Mouse (Mus musculus): Measurements from ENCODE around the gene Igf2bp2. TPM values are rescaled to one million over a fixed set of nuclear protein-coding genes. Genes with fewer than 3 reads are reported as not detected.

Gene Igf2bp2
- polyA plus RNA-seq, 1 experiment = 3.0 TPM

- Histone ChIP-seq H3K4me1 (ENCODE audit: control insufficient read depth, insufficient read depth, low read length) (no peaks in the 10 kb centered on the region), H3K4me3 (replicated peaks; ENCODE audit: control insufficient read depth, low read depth, low read length) (no peak overlapping the region), H3K27ac (ENCODE audit: control insufficient read depth, insufficient read depth, low read depth, low read length, poor library complexity) (no peak overlapping the region)
- TF ChIP-seq CTCF (IDR thresholded peaks at IDR 0.05; ENCODE audit: control insufficient read depth, insufficient read depth, low read length) = no peak
- TF ChIP-seq POLR2A (IDR thresholded peaks at IDR 0.05; ENCODE audit: borderline replicate concordance, control insufficient read depth, low read depth, low read length) = no peak
- WGBS = 92% methylated on average over 1 of the region's 1 CpGs
These were observed 53.1 kb downstream of the Igf2bp2 start for GRCm38 (mm10) chr16:22110036-22110435.

GRCm38 (mm10) chr16:22109159-22109558 lies 53.9 kb downstream of the Igf2bp2 start:
- WGBS = 76% methylated on average over 4 of the region's 4 CpGs
- Histone ChIP-seq H3K4me3 (replicated peaks; ENCODE audit: control insufficient read depth, low read depth, low read length) (no peak overlapping the region), H3K4me1 (ENCODE audit: control insufficient read depth, insufficient read depth, low read length) (no peaks in the 10 kb centered on the region), H3K27ac (ENCODE audit: control insufficient read depth, insufficient read depth, low read depth, low read length, poor library complexity) (no peak overlapping the region)
- no peak for TF ChIP-seq CTCF (IDR thresholded peaks at IDR 0.05; ENCODE audit: control insufficient read depth, insufficient read depth, low read length)
- TF ChIP-seq POLR2A (IDR thresholded peaks at IDR 0.05; ENCODE audit: borderline replicate concordance, control insufficient read depth, low read depth, low read length) = no peak

- H3K4me1 ChIP-seq (ENCODE audit: control insufficient read depth, insufficient read depth, low read length) = no peaks in the 10 kb centered on the region
- H3K4me3 ChIP-seq (replicated peaks; ENCODE audit: control insufficient read depth, low read depth, low read length) = no peak overlapping the region
- H3K27ac ChIP-seq (ENCODE audit: control insufficient read depth, insufficient read depth, low read depth, low read length, poor library complexity) = no peak overlapping the region
- 44% methylated on average over 7 of the region's 7 CpGs for WGBS
- TF ChIP-seq POLR2A (IDR thresholded peaks at IDR 0.05; ENCODE audit: borderline replicate concordance, control insufficient read depth, low read depth, low read length) (no peak), CTCF (IDR thresholded peaks at IDR 0.05; ENCODE audit: control insufficient read depth, insufficient read depth, low read length) (no peak)
These were observed 55.1 kb downstream of the Igf2bp2 start for GRCm38 (mm10) chr16:22107897-22108516.

GRCm38 (mm10) chr16:22106012-22106584 lies 57.0 kb downstream of the Igf2bp2 start:
- Histone ChIP-seq H3K4me1 (ENCODE audit: control insufficient read depth, insufficient read depth, low read length) (no peaks in the 10 kb centered on the region), H3K27ac (ENCODE audit: control insufficient read depth, insufficient read depth, low read depth, low read length, poor library complexity) (no peak overlapping the region), H3K4me3 (replicated peaks; ENCODE audit: control insufficient read depth, low read depth, low read length) (no peak overlapping the region)
- WGBS = 72% methylated on average over 6 of the region's 6 CpGs
- TF ChIP-seq POLR2A (IDR thresholded peaks at IDR 0.05; ENCODE audit: borderline replicate concordance, control insufficient read depth, low read depth, low read length) (no peak), CTCF (IDR thresholded peaks at IDR 0.05; ENCODE audit: control insufficient read depth, insufficient read depth, low read length) (no peak)

GRCm38 (mm10) chr16:22100067-22100466 lies 63.0 kb downstream of the Igf2bp2 start:
- H3K27ac ChIP-seq (ENCODE audit: control insufficient read depth, insufficient read depth, low read depth, low read length, poor library complexity) = no peak overlapping the region
- no peaks in the 10 kb centered on the region for H3K4me1 ChIP-seq (ENCODE audit: control insufficient read depth, insufficient read depth, low read length)
- no peak for TF ChIP-seq POLR2A (IDR thresholded peaks at IDR 0.05; ENCODE audit: borderline replicate concordance, control insufficient read depth, low read depth, low read length)
- no peak for TF ChIP-seq CTCF (IDR thresholded peaks at IDR 0.05; ENCODE audit: control insufficient read depth, insufficient read depth, low read length)
- WGBS = 56% methylated on average over 2 of the region's 2 CpGs
- no peak overlapping the region for H3K4me3 ChIP-seq (replicated peaks; ENCODE audit: control insufficient read depth, low read depth, low read length)

GRCm38 (mm10) chr16:22097659-22098058 lies 65.4 kb downstream of the Igf2bp2 start:
- Histone ChIP-seq H3K4me3 (replicated peaks; ENCODE audit: control insufficient read depth, low read depth, low read length) (no peak overlapping the region), H3K4me1 (ENCODE audit: control insufficient read depth, insufficient read depth, low read length) (no peaks in the 10 kb centered on the region), H3K27ac (ENCODE audit: control insufficient read depth, insufficient read depth, low read depth, low read length, poor library complexity) (no peak overlapping the region)
- TF ChIP-seq CTCF (IDR thresholded peaks at IDR 0.05; ENCODE audit: control insufficient read depth, insufficient read depth, low read length) = no peak
- TF ChIP-seq POLR2A (IDR thresholded peaks at IDR 0.05; ENCODE audit: borderline replicate concordance, control insufficient read depth, low read depth, low read length) = no peak
- WGBS = 35% methylated on average over 7 of the region's 7 CpGs

- no peak overlapping the region for H3K27ac ChIP-seq (ENCODE audit: control insufficient read depth, insufficient read depth, low read depth, low read length, poor library complexity)
- TF ChIP-seq POLR2A (IDR thresholded peaks at IDR 0.05; ENCODE audit: borderline replicate concordance, control insufficient read depth, low read depth, low read length) (no peak), CTCF (IDR thresholded peaks at IDR 0.05; ENCODE audit: control insufficient read depth, insufficient read depth, low read length) (no peak)
- H3K4me3 ChIP-seq (replicated peaks; ENCODE audit: control insufficient read depth, low read depth, low read length) = no peak overlapping the region
- 58% methylated on average over 1 of the region's 1 CpGs for WGBS
- no peaks in the 10 kb centered on the region for H3K4me1 ChIP-seq (ENCODE audit: control insufficient read depth, insufficient read depth, low read length)
These were observed 67.3 kb downstream of the Igf2bp2 start for GRCm38 (mm10) chr16:22095751-22096150.

- Histone ChIP-seq H3K4me1 (ENCODE audit: control insufficient read depth, insufficient read depth, low read length) (no peaks in the 10 kb centered on the region), H3K27ac (ENCODE audit: control insufficient read depth, insufficient read depth, low read depth, low read length, poor library complexity) (no peak overlapping the region), H3K4me3 (replicated peaks; ENCODE audit: control insufficient read depth, low read depth, low read length) (no peak overlapping the region)
- TF ChIP-seq POLR2A (IDR thresholded peaks at IDR 0.05; ENCODE audit: borderline replicate concordance, control insufficient read depth, low read depth, low read length) (no peak), CTCF (IDR thresholded peaks at IDR 0.05; ENCODE audit: control insufficient read depth, insufficient read depth, low read length) (no peak)
- WGBS = 75% methylated on average over 3 of the region's 3 CpGs
These were observed 71.8 kb downstream of the Igf2bp2 start for GRCm38 (mm10) chr16:22091255-22091783.

Measured in bone marrow, adult 2 months (tissue).